Mouse (Mus musculus): Measurements from ENCODE around the gene Sde2. TPM values are rescaled to one million over a fixed set of nuclear protein-coding genes. Genes with fewer than 3 reads are reported as not detected.

Sde2 gene
- 22.2 and 22.6 TPM in 2 replicates for total RNA-seq (2021)
- long read RNA-seq, experiment 1, transcript Sde2-201 (7 exons, 3,213 nt), result major isoform, 55 of 59 reads
- long read RNA-seq, experiment 1, partial matches to known transcripts, result 1 of 59 reads
- long read RNA-seq, experiment 1, other reads (novel, unspliced or antisense), result 3 of 59 reads
- long read RNA-seq, experiment 2, transcript Sde2-201 (7 exons, 3,213 nt), result major isoform, 44 of 50 reads
- long read RNA-seq, experiment 2, partial matches to known transcripts, result 3 of 50 reads
- long read RNA-seq, experiment 2, other reads (novel, unspliced or antisense), result 2 of 50 reads

DNA sequence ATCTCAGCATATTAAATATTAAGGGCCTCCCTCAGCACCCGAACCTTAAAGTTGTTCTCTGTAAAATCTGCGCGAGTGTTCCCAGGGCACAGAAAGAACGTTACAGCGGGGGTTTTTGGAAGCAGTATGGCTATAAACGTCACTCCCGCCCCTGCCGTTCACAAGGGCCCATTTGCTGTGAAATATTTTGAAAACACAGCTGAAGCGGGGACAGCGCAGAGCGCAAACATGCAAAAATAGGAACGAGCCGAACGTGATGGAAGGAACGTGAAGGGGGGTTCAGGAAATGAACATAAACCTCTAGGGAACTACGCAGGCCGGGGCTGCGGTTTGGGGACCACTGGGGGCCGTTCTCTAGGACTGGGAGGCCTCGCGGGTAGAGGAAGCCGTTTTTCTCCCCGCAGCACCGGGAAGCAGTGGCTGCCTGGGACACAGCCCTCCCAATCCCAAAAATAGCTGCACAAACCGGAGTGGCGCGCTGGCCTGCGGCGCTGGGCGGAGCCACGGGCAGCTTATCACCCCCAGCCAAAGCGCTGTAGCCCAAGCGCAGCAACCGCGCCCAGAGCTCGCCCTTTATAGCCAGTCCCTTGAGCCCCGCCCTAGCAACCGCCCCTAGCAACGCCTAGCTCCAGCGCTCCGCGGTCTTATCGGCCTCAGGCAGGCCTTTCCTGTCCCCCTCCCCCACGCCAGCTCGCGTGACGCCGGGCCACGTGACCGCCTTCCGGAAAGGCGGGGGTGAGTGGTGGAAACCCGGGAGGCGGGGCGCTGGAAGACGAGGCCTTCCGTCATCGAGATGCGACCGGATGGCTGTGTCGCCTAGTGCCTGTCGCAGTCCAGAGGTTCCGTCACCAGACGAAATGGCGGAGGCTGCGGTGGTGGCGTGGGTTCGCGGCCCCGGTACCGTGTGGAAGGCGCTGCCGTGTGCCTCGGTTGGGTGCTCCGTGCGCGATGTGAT lies at the start of gene Sde2:
Gene Sde2, plus strand, starts transcription at position 812 of the 955 bp plus-strand sequence.
- peak; percentile 100 for DNase-seq

DNA sequence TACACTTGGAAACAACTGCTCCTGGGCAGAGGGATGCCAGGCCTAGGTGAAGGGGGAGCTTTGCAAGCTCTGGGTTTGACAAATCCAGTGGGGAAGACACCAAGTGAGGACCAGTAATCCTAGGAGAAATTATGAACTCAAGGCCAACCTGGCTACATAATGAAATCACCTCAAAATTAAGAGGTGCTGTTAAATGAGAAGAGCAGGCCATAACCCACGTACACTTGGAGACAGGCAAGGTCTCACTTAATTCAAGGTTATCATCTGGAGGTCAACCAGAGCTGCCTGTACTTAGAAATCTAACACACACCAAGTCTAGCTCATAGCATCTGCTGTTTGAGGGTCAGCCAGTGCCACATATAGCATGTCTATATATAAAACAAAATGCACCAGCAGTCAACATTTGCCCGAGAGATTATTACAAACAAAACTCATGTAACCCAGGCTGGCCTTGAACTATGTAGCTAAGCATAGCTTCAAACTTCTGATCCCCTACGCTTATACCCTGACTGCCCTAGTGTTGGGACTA lies 49.4 kb upstream of the Sde2 start:
- no peak for DNase-seq

DNA sequence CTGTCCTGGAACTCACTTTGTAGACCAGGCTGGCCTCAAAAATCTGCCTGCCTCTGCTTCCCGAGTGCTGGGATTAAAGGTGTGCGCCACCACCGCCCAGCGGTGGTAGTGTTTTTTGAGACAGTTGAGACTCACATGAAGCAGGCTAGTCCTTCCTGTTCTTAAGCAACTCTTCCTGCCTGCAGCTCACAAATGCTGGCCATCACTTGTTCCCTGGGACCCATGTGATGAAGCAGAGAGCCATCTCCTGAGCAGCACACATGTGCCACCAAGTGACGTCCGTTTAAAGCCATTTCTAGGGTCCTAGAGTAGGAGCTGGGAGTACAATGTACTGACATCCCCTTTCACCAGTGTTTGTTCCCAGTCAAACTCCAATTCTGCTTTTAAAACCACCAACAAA lies 47.0 kb upstream of the Sde2 start:
- no peak for DNase-seq

DNA sequence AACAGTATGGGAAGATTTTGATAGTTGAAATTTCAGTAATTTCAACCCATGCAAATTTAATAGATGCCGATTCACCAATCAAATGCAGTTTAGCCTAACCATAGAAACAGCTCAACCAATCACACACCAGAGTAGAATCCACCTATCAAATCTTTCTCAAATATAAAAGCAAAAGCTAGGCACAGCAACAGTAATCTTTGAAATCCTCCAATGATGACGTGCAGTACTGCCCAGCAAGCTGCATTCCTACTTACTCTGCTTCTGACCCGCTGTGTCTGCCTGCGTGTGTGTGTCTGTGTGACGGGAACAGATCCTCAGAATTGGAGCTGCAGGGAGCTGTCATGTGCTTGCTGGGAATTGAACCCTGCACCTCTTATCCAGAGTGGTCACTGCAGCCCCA lies 42.1 kb upstream of the Sde2 start:
- peak; percentile 28 for DNase-seq

DNA sequence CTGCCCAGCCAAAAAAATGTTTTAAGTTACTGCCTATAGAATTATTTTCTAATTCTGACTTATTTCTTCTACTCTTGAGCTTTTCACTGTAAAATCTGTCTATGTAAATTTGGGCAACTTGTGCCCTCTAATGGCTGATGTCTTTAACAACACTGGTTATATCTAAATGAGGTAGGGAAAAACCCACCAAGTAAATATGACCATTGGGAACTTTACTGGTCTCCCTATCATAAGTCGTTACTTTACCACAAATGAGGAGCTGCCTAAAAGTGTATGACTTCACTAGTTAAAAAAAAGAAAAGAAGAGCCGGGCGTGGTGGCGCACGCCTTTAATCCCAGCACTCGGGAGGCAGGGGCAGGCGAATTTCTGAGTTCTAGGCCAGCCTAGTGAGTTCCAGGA lies 40.0 kb upstream of the Sde2 start:
- no peak for DNase-seq

DNA sequence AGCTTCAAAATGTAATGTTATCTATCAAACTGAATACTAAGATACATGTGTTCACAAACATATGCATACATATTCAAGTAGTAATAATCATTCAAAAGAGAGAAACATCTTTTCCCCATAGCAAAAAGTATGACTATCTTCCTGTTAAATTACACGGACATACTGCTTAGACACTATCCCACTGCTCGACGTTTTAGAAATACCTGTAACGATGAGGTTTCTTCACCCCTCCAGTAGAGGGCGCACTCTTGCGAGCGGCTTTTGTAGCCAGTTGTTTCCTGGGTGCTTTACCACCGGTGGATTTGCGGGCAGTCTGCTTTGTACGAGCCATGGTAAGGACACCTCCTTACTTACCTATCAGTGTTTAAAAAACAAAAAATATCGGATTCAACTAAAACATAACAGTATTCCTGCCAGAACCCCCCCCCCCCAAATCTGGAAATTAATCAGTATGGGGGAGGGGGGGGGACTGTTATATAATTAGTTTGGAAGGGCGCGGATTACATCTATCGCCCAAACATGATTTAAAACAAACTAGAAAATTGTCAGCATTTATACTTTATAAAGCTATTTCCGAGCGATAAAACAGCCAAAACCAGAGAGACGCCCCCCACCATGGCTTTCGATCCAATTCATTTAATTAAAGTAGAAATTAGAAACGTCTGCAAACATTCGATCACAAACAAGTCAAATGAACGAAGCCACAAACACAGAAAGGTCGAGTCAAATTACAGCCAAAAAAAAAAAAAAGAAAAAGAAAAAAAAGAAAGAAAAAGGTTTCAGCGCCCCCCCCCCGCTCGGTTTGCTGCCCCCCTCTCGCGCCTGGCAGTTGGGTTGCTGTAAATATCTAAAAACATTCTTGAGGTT lies 39.1 kb upstream of the Sde2 start:
- DNase-seq, result peak; percentile 41

DNA sequence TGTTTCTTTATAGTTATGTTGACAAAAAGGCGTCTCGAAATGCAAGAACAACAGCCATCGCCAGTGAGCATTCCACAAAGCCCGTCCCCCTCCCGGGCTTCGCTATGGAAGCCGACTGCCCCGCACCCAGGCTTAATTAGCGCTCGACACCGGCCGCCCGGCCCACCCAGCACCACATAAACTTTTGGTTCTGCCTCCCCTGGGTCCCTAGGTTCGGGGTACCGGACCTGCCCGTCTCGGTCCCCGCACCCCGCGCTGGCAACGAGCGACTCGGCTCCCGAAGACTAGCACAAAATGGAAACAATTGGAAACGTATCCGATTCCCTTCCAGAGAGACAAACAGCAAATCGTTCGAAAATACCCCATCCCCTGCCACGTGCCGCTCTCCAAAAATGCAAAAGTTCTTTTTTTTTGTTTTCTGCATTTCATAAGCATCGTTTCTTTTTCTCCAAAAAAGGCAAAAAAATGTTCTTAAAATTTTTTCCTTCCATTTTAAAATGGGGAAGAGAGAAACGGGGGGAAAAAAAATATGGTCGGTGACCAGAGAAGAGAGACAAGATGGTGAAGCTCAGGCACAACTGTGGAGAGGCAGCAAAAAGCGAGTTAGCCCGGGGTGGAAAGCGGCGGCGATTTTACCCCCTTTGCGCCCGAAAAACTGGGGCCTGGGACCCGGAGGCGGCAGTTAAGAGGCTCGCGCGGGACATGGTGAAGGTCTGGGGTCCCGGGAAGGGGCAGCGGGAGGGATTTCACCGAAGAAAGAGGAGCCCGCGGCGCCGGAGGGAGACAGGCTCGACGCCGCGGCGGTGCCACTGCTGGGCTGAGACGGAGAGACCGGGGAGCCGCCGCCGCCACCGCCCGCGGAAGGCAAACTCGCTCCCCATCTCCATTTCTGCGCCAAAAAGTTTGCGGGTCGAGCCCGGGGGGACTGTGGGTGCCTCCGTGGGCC lies 38.2 kb upstream of the Sde2 start:
- DNase-seq, result peak; percentile 73

DNA sequence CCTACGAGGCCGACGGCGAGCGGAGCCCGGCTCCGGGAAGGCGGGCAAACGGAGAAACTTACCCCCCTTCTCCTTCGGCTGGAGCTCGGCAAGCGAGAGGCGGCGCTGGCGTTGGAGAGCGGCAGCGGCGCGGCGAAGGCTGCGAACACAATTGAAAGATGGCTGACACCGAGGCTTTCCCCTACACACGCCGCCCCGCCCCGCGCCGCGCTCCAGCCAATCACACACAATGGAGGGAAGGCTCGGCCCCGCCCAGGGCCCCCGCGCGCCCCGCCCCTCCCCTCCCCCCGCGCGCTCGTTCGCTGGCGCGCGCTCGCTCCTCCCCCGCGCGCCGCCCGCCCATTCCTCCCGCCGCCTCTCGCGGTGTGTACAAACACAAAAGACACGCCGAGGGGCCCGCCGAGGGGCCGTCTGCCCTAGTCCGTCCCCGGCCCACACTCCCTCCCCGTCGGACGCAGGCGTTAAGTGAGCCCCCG lies 37.5 kb upstream of the Sde2 start:
- DNase-seq, result peak; percentile 98

DNA sequence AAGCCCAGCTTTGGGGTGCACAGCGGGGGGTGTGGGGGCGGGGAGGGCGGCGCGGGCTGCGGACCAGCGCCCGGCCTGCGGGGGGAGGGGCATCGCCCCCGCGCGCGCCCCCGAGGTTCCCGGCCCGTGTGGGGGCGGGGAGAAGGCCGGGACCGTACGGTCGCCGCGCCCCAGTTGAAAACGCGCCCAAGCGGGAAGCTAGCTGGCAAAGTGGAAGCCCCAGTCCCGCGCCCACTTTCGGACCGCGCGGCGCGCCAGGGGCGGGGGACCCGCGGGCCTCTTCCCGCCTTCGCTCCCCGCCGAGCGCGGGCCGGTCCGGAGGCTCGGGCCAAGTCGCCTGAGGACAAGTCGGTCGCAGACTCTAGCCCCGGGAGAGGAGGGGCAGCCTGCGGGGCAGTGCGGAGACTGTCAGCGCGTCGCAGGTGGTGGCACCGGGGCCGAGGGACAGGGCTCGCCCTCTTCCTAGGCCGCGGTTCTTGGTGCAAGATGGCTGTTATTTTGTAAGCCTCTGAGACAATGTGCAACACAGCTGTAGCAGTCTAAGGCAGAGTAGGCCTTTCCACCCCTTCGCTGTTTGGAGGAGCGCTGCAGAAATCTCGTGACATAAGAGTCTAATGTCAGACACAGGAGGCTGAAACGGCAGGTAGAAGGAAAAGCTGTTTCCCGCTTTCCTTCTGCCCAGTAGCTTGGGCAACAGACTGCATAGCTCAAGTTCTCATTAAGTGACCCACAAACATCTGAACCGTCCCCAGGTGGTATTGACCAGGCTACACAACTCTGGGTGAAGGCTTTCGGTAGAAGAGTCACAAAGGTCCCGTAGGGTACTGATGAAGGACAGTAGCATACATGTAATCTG lies 36.8 kb upstream of the Sde2 start, which contains the start of gene H3f3a:
Gene H3f3a, minus strand, starts transcription at position 59 of the 856 bp plus-strand sequence.
- DNase-seq, result peak; percentile 89

DNA sequence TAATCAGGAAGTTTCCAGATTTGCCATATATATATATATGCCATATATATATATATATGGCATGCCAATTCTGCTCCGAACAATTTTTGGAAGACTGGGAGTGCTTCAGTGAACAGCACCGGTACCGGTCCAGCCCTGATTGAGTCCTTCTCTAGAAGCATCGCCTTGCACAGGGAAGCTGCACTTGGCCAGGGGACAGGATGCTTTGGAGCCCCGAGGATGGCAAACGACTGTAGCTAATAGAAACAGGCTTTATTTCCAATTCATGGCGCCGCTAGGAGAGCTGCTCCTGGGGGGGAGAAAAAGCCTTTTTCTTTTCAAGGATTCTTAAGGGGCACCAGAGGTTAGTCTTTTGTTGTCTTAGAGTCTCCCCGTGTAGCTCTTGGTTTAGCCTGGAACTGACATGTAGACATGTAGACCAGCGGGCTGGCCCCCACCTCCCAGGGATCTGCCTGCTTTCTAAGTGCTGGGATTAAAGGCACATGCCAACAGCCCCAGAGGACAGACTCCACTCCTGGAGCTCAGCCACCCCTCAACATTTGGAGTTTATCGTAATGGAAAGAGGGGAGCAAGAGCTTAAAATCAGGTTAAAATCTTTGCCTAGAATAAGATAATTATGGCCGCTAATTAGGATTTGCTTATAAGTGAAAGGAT lies 35.4 kb upstream of the Sde2 start:
- no peak for DNase-seq

DNA sequence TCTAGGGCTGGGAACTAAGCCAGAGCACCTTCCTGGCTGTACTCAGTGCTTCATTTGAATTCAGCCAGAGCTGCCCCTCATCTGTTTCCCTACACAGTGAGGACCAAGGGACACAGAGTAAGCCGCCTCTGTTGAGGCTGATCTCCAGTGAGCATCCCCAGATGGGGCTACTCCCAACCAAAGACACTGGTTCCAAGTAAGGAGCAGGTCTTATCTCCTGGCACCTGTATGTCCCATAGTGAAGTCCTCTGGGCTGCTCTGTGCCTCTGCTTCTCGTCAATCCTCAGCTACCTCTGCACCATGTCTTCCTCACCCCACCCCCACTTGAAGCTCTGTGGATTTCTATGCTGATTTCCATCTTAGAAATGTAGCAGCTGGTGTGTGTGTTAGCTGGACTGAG lies 32.9 kb upstream of the Sde2 start:
- no peak for DNase-seq

DNA sequence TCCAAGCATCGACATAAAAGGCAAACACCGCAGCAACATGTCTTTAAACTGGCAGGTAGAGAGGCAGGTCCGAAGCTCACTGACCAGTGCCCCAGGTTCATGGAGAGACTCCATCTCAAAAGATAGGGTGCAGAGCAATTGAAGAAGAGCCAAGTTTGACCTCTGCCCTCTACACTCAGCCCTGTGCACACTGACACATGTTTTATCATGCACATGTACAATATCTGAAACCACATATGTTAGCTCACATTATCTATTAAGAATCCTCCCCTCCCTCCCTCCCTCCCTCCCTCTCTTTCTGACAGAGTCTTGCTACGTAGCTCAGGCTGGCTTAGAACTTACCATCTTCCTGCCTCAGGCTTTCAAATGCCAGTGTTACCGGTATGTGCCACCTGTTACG lies 29.8 kb upstream of the Sde2 start:
- no peak for DNase-seq

DNA sequence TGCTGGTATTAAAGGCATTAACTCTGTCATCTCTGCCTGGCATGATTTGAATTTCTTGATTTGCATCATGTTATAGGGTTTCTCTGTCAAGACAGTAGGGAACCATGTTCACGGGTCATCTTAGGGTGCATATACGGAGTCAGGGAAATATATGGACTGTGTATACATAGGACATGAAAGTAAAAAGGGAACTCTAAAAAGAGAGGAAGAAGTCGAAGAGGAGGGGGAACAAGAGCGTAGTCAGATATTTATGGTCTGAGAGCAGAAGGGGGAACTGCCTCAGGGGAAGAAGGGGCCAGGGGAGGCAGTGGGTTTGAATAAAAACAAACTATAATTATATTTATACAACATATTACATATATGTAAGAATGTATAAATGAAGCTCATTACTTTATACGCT lies 28.7 kb upstream of the Sde2 start:
- DNase-seq, result no peak

DNA sequence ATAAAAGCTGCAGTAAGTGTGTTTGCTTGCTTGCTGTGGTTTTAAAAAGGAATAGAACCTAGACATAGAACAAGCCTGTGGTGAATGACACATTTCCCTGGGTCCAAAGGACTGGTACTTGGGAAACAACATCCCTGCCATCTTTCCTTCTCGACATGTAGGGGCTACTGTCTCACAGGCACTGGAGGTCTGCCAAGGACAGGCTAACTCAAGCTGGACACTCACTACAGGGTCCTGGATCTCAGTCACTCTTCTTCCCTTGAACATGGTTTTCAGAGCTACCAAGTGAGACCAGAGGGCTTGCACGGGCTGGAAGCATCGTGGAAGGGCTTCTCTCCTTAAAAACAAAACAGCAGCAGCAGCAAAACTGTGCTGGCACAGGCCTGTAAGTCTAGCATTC lies 27.2 kb upstream of the Sde2 start:
- no peak for DNase-seq

DNA sequence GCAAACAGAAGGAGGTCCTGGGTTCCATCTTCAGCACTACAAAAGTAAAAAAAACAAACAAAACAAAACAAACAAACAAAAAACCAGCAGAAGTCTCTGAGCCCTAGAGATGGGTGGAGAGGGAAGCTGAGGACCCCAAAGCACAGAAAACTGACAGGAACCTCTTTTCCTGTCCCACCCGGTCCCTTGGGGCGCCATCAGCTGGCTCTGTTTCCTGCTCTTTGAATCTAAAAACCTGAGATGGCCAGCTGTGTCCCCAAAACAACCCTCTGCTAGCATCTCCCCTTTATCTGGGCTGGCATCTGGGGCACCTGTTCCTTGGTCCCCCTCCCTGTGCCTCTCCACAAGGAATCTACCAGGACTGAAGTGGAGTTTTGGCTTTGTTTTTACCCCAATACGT lies 26.2 kb upstream of the Sde2 start:
- DNase-seq, result peak; percentile 33

DNA sequence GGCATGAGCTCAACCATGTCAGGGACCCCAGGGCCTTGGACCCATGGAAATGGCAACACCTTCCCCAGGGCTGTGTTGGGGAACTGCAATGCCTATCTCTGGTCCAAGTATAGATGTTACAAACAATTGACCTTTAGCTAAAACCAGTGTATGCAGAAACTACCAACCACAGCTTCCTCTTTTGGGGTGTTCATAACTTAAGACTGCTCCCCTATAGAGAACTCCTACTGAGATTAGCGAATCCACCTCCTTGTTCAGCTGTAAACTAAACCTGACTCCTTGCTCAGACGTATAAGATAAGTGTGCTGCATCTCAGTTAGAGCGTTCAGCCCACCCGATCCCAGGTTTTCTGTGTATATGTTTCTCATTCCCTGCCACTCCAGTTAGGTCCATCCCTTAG lies 24.3 kb upstream of the Sde2 start:
- DNase-seq, result no peak

DNA sequence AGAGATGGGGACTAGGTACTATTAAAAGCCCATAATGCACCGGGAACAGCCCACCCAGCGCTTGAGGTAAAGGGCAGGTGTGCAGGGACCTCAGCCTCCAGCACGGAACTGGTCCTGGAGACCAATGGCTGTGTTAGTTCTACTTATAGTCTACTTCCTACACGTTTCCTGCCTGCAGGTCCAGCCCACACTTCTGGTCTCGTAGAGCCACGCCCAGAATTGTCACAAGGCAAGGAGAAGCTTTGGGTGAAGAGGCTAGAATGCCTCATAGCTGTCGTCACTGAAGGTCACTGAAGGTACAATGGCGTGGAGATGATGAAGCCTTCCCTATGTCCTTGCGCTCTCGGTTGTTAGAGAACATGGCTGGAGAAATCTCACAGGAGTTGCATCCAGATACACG lies 21.2 kb upstream of the Sde2 start:
- no peak for DNase-seq

DNA sequence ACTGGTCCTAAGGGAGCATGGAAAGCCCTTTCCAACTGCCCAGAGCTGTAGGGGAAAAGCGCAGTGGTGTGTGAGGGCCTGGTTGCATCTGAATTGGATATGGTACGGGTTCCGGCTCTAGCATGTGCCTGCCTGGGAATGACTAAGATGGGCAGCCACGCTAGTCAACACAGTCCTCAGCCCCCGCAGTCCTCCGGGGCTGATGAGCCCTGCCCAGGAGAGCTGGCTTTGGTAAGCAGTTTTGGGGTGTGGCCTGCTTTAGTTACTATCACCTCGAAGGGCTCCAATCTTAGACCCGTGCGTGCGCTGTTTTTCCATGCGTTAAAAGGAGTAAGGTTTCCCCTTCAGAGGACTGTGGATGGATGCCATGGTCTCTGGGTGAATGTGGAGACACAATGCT lies 20.8 kb upstream of the Sde2 start:
- DNase-seq, result no peak
